Mouse (Mus musculus): ENCODE measurements around the gene Ppfia2. TPM values are rescaled to one million over a fixed set of nuclear protein-coding genes. Genes with fewer than 3 reads are reported as not detected.
A peak's percentile ranks its signal among the peaks of the same experiment; 100 is the strongest.

Ppfia2 gene
- polyA plus RNA-seq, 1 experiment from 2014 or later: 24.2 TPM

- Histone ChIP-seq H3K36me3 (0 out of 2 replicates have a peak, but pooled peaks cover 11% of the 10 kb centered on the region), H3K9me3 (no peaks in the 10 kb centered on the region), H3K4me3 (no peak overlapping the region), H3K27ac (no peak overlapping the region), H3K9ac (no peak overlapping the region), H3K4me1 (replicated peaks) (no peaks in the 10 kb centered on the region), H3K27me3 (no peaks in the 10 kb centered on the region), H3K4me2 (no peak overlapping the region)
- 87% methylated on average over 4 of the region's 4 CpGs for WGBS
- ATAC-seq (ENCODE audit: low FRiP score): no peak
These were observed 400.1 kb downstream of the Ppfia2 start for GRCm38 (mm10) chr10:106870233-106870632.

DNA sequence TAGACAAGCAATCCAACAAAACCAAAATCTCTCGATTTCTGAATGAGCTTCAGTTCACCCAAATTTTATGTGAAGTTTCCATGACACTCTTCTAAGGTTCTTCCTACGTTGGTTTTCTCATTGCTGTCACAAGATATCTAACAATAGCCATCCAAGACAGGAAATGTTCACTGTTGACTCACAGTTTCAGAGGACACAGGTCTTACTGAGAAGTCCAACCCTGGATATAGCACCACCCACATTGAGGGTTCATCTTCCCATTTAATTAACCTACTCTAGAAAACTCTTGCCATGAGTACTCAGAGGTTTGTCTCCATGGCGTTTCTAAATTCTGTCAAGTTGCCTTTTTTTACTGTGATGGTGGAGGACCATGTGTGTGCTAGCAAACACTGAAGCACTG lies 401.7 kb downstream of the Ppfia2 start:
- Histone ChIP-seq H3K4me3 (no peak overlapping the region), H3K9me3 (no peaks in the 10 kb centered on the region), H3K9ac (no peak overlapping the region), H3K36me3 (0 out of 2 replicates have a peak, but pooled peaks cover 11% of the 10 kb centered on the region), H3K4me2 (no peak overlapping the region), H3K27ac (no peak overlapping the region), H3K27me3 (no peaks in the 10 kb centered on the region), H3K4me1 (replicated peaks) (no peaks in the 10 kb centered on the region)
- WGBS: 85% methylated on average over 3 of the region's 3 CpGs
- ATAC-seq (ENCODE audit: low FRiP score): no peak

DNA sequence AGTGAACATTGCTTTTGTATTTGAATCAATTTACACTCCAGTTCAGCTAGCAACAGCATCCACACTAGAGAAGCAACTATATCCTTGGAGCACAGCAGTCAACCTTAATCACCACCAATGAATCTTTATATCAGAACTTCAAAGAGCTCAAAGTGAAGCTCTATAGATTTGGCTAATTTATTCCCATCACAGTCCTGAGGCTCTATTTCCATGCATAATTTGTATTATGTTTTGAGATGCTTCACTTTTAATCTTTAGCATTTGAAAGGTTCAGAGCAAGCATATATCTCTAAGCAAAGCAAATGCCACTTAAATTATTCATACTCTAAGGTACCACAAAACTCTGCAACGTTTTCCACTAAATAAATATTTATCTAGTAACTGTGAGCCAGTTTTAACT lies 402.6 kb downstream of the Ppfia2 start:
- no peaks in the 10 kb centered on the region for H3K27me3 ChIP-seq
- 60% methylated on average over 1 of the region's 1 CpGs for WGBS
- no peaks in the 10 kb centered on the region for H3K4me1 ChIP-seq (replicated peaks)
- no peak overlapping the region for H3K4me2 ChIP-seq
- H3K4me3 ChIP-seq: no peak overlapping the region
- H3K9me3 ChIP-seq: no peaks in the 10 kb centered on the region
- ATAC-seq (ENCODE audit: low FRiP score): no peak
- H3K9ac ChIP-seq: no peak overlapping the region
- H3K36me3 ChIP-seq: 0 out of 2 replicates have a peak, but pooled peaks cover 11% of the 10 kb centered on the region
- H3K27ac ChIP-seq: no peak overlapping the region

DNA sequence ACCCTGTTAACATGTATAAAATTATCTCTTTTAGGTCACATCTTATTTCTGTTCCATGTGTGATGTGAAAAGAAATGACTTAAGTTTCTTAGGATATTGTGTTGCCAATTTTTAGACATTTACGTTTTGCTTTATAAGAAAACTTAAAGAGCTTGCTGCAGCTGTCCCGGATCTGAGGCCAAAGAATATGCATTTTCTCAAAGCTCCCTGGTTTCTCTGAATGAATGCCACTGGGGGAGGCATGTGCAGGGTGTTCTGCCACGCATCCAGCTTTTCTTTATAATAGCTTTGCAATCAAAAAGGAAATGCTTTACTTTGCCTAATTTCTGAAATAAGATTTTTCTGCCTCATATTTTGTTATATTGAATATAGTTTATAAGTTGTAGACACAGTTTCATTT lies 411.2 kb downstream of the Ppfia2 start:
- no peak overlapping the region for H3K27ac ChIP-seq
- H3K36me3 ChIP-seq: no peaks in the 10 kb centered on the region
- no peak for ATAC-seq (ENCODE audit: low FRiP score)
- no peak overlapping the region for H3K4me3 ChIP-seq
- no peak overlapping the region for H3K4me2 ChIP-seq
- H3K9ac ChIP-seq: no peak overlapping the region
- H3K4me1 ChIP-seq (replicated peaks): no peaks in the 10 kb centered on the region
- H3K27me3 ChIP-seq: no peaks in the 10 kb centered on the region
- 33% methylated on average over 3 of the region's 3 CpGs for WGBS
- H3K9me3 ChIP-seq: no peaks in the 10 kb centered on the region

- no peak for ATAC-seq (ENCODE audit: low FRiP score)
- Histone ChIP-seq H3K9me3 (no peaks in the 10 kb centered on the region), H3K27me3 (no peaks in the 10 kb centered on the region), H3K4me2 (no peak overlapping the region), H3K27ac (no peak overlapping the region), H3K36me3 (peaks cover 4% of the 10 kb centered on the region; the same call in 1 of the 2 replicates), H3K9ac (no peak overlapping the region), H3K4me3 (no peak overlapping the region), H3K4me1 (replicated peaks) (no peaks in the 10 kb centered on the region)
- WGBS: 34% methylated on average over 13 of the region's 13 CpGs
These were observed 426.2 kb downstream of the Ppfia2 start for GRCm38 (mm10) chr10:106896351-106896750.

DNA sequence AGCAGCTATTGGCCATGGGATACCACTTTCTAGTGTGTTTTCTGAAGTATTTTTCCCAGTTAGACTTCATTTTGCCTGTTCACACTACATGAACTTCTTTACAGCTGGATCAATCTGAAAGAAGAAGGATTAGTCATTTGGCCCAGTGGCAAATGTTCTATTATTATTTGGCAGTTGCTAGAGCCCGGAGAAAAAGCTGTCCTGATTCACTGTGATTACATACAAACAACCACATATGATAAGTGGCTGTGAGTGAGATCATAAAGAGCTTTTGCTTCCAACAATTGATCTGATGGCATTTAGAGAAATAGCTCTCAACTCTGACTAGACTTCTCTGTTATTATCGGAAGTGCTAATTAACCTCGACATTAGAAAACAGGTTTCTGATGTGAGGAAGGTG lies 440.0 kb downstream of the Ppfia2 start:
- H3K27ac ChIP-seq: no peak overlapping the region
- no peaks in the 10 kb centered on the region for H3K27me3 ChIP-seq
- WGBS: 72% methylated on average over 3 of the region's 3 CpGs
- no peak overlapping the region for H3K4me3 ChIP-seq
- H3K9ac ChIP-seq: no peak overlapping the region
- peaks cover 4% of the 10 kb centered on the region; the same call in 1 of the 2 replicates for H3K9me3 ChIP-seq
- H3K36me3 ChIP-seq: peaks cover 4% of the 10 kb centered on the region; the same call in 1 of the 2 replicates
- ATAC-seq (ENCODE audit: low FRiP score): no peak
- H3K4me2 ChIP-seq: no peak overlapping the region
- no peaks in the 10 kb centered on the region for H3K4me1 ChIP-seq (replicated peaks)

DNA sequence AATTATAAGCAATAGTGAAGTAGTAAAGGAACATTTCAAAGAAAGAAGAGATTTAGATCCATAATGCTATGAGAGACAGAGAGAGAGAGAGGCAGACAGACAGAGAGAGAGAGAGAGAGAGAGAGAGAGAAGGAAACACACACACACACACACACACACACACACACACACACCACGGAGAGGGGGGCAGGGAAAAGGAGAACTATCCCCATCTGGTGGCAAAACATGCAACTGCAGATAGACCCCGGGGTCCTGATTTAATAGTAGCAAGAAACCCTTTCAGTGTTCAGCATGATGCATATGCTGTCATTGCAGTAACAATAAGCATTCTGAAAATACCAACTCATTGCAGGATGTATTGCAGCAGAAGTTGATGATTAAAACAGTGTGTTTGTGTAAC lies 442.9 kb downstream of the Ppfia2 start:
- H3K36me3 ChIP-seq: peaks cover 7% of the 10 kb centered on the region; the same call in 1 of the 2 replicates
- H3K4me3 ChIP-seq: no peak overlapping the region
- no peak overlapping the region for H3K27ac ChIP-seq
- no peak overlapping the region for H3K9ac ChIP-seq
- H3K4me2 ChIP-seq: no peak overlapping the region
- no peaks in the 10 kb centered on the region for H3K27me3 ChIP-seq
- H3K4me1 ChIP-seq (replicated peaks): no peaks in the 10 kb centered on the region
- 33% methylated on average over 2 of the region's 2 CpGs for WGBS
- ATAC-seq (ENCODE audit: low FRiP score): no peak
- peaks cover 4% of the 10 kb centered on the region; the same call in 1 of the 2 replicates for H3K9me3 ChIP-seq

DNA sequence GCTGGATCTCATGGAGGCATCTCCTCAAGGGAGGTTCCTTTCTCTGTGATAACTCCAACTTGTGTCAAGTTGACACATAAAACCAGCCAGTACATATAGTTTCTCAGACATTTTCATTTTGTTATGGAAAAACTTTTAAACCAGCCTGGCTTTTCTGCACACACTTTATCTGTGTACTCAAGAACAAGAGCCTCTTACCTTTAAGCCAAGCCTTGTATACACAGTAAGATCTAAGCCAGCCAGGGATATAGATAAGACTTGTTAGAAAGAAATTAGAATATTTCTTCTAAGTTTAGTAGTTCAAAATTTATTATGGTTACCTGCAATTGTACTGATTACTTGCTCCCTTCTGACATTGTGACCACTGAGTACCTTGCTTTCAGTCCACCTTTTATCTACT lies 444.1 kb downstream of the Ppfia2 start:
- no peak overlapping the region for H3K9ac ChIP-seq
- peaks cover 7% of the 10 kb centered on the region; the same call in 1 of the 2 replicates for H3K36me3 ChIP-seq
- H3K27ac ChIP-seq: no peak overlapping the region
- no peaks in the 10 kb centered on the region for H3K27me3 ChIP-seq
- peaks cover 4% of the 10 kb centered on the region; the same call in 1 of the 2 replicates for H3K9me3 ChIP-seq
- H3K4me2 ChIP-seq: no peak overlapping the region
- ATAC-seq (ENCODE audit: low FRiP score): no peak
- no peak overlapping the region for H3K4me3 ChIP-seq
- H3K4me1 ChIP-seq (replicated peaks): no peaks in the 10 kb centered on the region

- H3K9me3 ChIP-seq: peaks cover 4% of the 10 kb centered on the region; the same call in 1 of the 2 replicates
- no peak overlapping the region for H3K9ac ChIP-seq
- no peaks in the 10 kb centered on the region for H3K4me1 ChIP-seq (replicated peaks)
- no peaks in the 10 kb centered on the region for H3K27me3 ChIP-seq
- no peak overlapping the region for H3K4me2 ChIP-seq
- H3K36me3 ChIP-seq: peaks cover 7% of the 10 kb centered on the region; the same call in 1 of the 2 replicates
- no peak for ATAC-seq (ENCODE audit: low FRiP score)
- no peak overlapping the region for H3K4me3 ChIP-seq
- no peak overlapping the region for H3K27ac ChIP-seq
These were observed 444.7 kb downstream of the Ppfia2 start for GRCm38 (mm10) chr10:106914822-106915221.

DNA sequence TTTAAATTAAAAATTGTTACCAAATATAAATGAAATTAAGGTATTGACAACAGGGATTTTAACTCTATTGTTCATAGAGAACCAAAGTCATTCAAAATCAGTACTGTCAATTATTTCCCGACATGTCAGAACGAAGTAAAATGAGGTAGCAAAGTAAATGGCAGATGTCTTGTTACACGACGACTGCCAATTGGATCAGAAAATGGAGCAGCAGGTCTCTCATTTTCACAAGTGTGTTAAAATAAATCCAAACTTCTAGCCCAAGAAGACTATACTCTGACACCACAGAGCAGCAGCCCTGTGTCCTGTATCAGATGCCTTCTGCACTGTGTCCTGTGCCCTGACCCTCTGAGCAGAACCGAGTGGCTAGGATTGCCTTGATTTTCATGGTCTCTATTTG lies 454.2 kb downstream of the Ppfia2 start:
- Histone ChIP-seq H3K4me3 (no peak overlapping the region), H3K27me3 (no peaks in the 10 kb centered on the region), H3K27ac (no peak overlapping the region), H3K36me3 (no peaks in the 10 kb centered on the region), H3K9me3 (no peaks in the 10 kb centered on the region), H3K4me1 (replicated peaks) (peaks cover 5% of the 10 kb centered on the region; the same call in 1 of the 2 replicates), H3K4me2 (no peak overlapping the region), H3K9ac (no peak overlapping the region)
- no peak for ATAC-seq (ENCODE audit: low FRiP score)
- 92% methylated on average over 5 of the region's 5 CpGs for WGBS

DNA sequence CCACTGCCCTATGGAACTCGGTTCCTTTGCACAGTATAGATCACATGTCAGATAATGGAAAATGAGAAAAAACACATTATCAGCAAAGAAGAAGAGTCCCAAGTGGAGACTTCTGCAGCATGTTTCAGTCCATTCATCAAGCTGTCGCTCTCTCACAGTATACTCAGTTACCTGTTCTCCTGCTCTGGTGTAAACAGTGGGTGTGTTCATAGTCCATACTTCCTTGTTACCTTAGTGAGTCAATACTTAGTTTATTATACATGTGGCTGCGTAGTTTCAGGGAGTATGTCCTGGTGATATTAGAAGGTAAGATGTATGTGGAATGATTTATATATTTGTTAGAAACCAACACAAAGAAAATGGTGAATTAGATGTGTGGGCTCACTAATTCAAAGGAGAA lies 454.7 kb downstream of the Ppfia2 start:
- WGBS: 89% methylated on average over 3 of the region's 3 CpGs
- Histone ChIP-seq H3K27me3 (no peaks in the 10 kb centered on the region), H3K36me3 (no peaks in the 10 kb centered on the region), H3K4me2 (no peak overlapping the region), H3K9ac (no peak overlapping the region), H3K4me1 (replicated peaks) (peaks cover 5% of the 10 kb centered on the region; the same call in 1 of the 2 replicates), H3K4me3 (no peak overlapping the region), H3K9me3 (no peaks in the 10 kb centered on the region), H3K27ac (no peak overlapping the region)
- ATAC-seq (ENCODE audit: low FRiP score): no peak

GRCm38 (mm10) chr10:106928576-106929332 lies 458.6 kb downstream of the Ppfia2 start:
- Histone ChIP-seq H3K4me2 (no peak overlapping the region), H3K27ac (no peak overlapping the region), H3K4me3 (no peak overlapping the region), H3K9ac (no peak overlapping the region), H3K36me3 (no peaks in the 10 kb centered on the region), H3K27me3 (no peaks in the 10 kb centered on the region), H3K9me3 (no peaks in the 10 kb centered on the region), H3K4me1 (replicated peaks) (peaks cover 8% of the 10 kb centered on the region)
- peak; percentile 52 for ATAC-seq (ENCODE audit: low FRiP score)
- WGBS: 39% methylated on average over 9 of the region's 9 CpGs

- H3K4me3 ChIP-seq: peak overlapping the region; percentile 19
- peak overlapping the region; percentile 50 for H3K4me2 ChIP-seq
- WGBS: 38% methylated on average over 13 of the region's 13 CpGs
- H3K36me3 ChIP-seq: no peaks in the 10 kb centered on the region
- no peaks in the 10 kb centered on the region for H3K9me3 ChIP-seq
- H3K4me1 ChIP-seq (replicated peaks): peaks cover 8% of the 10 kb centered on the region
- 0 out of 2 replicates have a peak overlapping the region, but pooled peaks have one; percentile 44 for H3K27ac ChIP-seq
- no peaks in the 10 kb centered on the region for H3K27me3 ChIP-seq
- ATAC-seq (ENCODE audit: low FRiP score): peak; percentile 59; the same call in 1 of the 2 replicates
- peak overlapping the region; percentile 60; the same call in 1 of the 2 replicates for H3K9ac ChIP-seq
These were observed 462.5 kb downstream of the Ppfia2 start for GRCm38 (mm10) chr10:106932571-106933073.

Data from hindbrain, embryonic 13.5 days (tissue).